Mouse (Mus musculus): ENCODE data around the gene Rpgrip1.

- TF ChIP-seq POLR2A (IDR thresholded peaks at IDR 0.05; ENCODE audit: low read depth, low read length) (no peak), CTCF (IDR thresholded peaks at IDR 0.05; ENCODE audit: extremely low read depth, insufficient read length, insufficient replicate concordance, low read depth, low read length) (no peak)
Measured at GRCm38 (mm10) chr14:52100170-52100960, 10.1 kb upstream of the Rpgrip1 start.
